Mouse (Mus musculus) monocyte, adult 59 days (primary cell): ENCODE data around the gene Cpvl. TPM values are rescaled to one million over a fixed set of nuclear protein-coding genes. Genes with fewer than 3 reads are reported as not detected.

Source experiments
- total RNA-seq, 2 experiments: library from RNA; stranded (reverse); gene quantifications; one replicate each; pipeline ENCODE4 v1.2.4; 2023

Cpvl gene
- total RNA-seq, result not detected

GRCm38 (mm10) chr6:53978571-53978970 lies at the start of gene Cpvl:
Gene Cpvl (minus strand): TSS chr6:53978671.

Other genes starting within 250 kb of the Cpvl start
- gene Tril, start 157.8 kb downstream of the Cpvl start, total RNA-seq, result not detected
- gene Chn2, start 60.9 kb upstream of the Cpvl start, total RNA-seq, result 10 to 100 TPM; 20.1 to 22.0 TPM